ENCODE assay signal across 34 mouse cellular contexts in the genomic region with DNA sequence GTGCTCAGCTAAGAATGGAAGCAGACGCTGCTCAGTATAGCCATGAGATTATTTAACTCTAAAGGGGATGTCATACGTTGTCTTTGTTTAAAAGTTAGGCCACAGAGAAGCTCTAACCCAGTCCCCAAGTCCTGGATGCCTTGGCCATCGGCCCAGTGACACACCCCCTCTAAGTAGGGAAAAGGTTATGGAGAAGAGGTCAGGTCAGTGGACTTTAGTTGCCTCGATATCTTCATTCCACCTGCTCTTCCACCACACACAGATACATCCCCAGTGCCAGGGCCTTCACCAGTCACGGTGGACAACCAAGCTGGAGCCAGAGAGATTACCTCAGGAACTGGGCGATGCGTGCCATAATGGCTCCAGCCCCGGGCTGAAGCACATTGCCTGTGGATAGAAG. TPM values are rescaled to one million over a fixed set of nuclear protein-coding genes. Genes with fewer than 3 reads are reported as not detected.
DNase-seq lines count a peak whose midpoint lies in the region; ATAC-seq lines count a peak whose summit lies in the region.
"Had no signal": no experiment of that assay in that cellular context is flagged by ENCODE, and none has a peak within 500 bp of the region (broad histone marks: within the 10 kb centered on the region; RNA-seq: fewer than 3 reads in every experiment).

No protein-coding gene starts in this region.

- peaks cover 19% of the 10 kb centered on the region for H3K27me3 ChIP-seq in heart, embryonic 11.5 days (ENCODE audit: control insufficient read depth, insufficient read depth, low read length)
- H3K27me3 ChIP-seq in liver, embryonic 16.5 days (ENCODE audit: control insufficient read depth, insufficient read depth, low read depth, low read length), result peaks cover 10% of the 10 kb centered on the region
- H3K27me3 ChIP-seq in liver, embryonic 12.5 days (replicated peaks), result peaks cover 44% of the 10 kb centered on the region

- WGBS in heart, embryonic 11.5 days (ENCODE audit: insufficient replicate concordance), result 80% methylated on average over 8 of the region's 8 CpGs
- 50% methylated on average over 8 of the region's 8 CpGs for WGBS in liver, embryonic 16.5 days (ENCODE audit: insufficient replicate concordance)
- 61% methylated on average over 8 of the region's 8 CpGs for WGBS in liver, embryonic 12.5 days (ENCODE audit: insufficient replicate concordance)

- H3K4me1 ChIP-seq in heart, embryonic 11.5 days (ENCODE audit: control insufficient read depth, insufficient read depth, low read length), result no peaks in the 10 kb centered on the region
- no peaks in the 10 kb centered on the region; the same call in 1 of the 2 replicates for H3K4me1 ChIP-seq in liver, embryonic 16.5 days (ENCODE audit: control insufficient read depth, low read depth, low read length)
- peaks cover 5% of the 10 kb centered on the region; the same call in 1 of the 2 replicates for H3K4me1 ChIP-seq in liver, embryonic 12.5 days
- H3K4me1 ChIP-seq: hindbrain, embryonic 15.5 days; neural tube, embryonic 13.5 days had no signal

- no peaks in the 10 kb centered on the region for H3K36me3 ChIP-seq in heart, embryonic 11.5 days (ENCODE audit: control insufficient read depth, insufficient read depth, low read length)
- no peaks in the 10 kb centered on the region for H3K36me3 ChIP-seq in liver, embryonic 16.5 days (ENCODE audit: control insufficient read depth, insufficient read depth)
- no peaks in the 10 kb centered on the region for H3K36me3 ChIP-seq in liver, embryonic 12.5 days
- H3K36me3 ChIP-seq: embryonic facial prominence, embryonic 13.5 days; heart, embryonic 10.5 days; hindbrain, embryonic 15.5 days; limb, embryonic 10.5 days; liver, embryonic 13.5 days; midbrain, embryonic 15.5 days; neural tube, embryonic 13.5 days had no signal

- ATAC-seq in heart, embryonic 11.5 days (replicated peaks; ENCODE audit: insufficient number of reproducible peaks, low FRiP score, low TSS enrichment), result no peak
- no peak for ATAC-seq in liver, embryonic 16.5 days (ENCODE audit: low read depth)
- no peak for ATAC-seq in liver, embryonic 12.5 days

- no peak overlapping the region for H3K9ac ChIP-seq in heart, embryonic 11.5 days (ENCODE audit: low read depth, low read length)
- H3K9ac ChIP-seq in liver, embryonic 16.5 days (ENCODE audit: low read depth, low read length), result no peak overlapping the region
- no peak overlapping the region for H3K9ac ChIP-seq in liver, embryonic 12.5 days
- H3K9ac ChIP-seq: hindbrain, embryonic 15.5 days; liver, embryonic 13.5 days; midbrain, embryonic 15.5 days; neural tube, embryonic 13.5 days had no signal

- H3K9me3 ChIP-seq in heart, embryonic 11.5 days (replicated peaks; ENCODE audit: control insufficient read depth, low read length), result no peaks in the 10 kb centered on the region
- no peaks in the 10 kb centered on the region for H3K9me3 ChIP-seq in liver, embryonic 16.5 days (replicated peaks; ENCODE audit: control insufficient read depth, low read length)
- no peaks in the 10 kb centered on the region for H3K9me3 ChIP-seq in liver, embryonic 12.5 days (replicated peaks)
- H3K9me3 ChIP-seq: embryonic facial prominence, embryonic 13.5 days; heart, embryonic 10.5 days; hindbrain, embryonic 15.5 days; limb, embryonic 10.5 days; liver, embryonic 13.5 days; midbrain, embryonic 15.5 days; neural tube, embryonic 13.5 days had no signal

- peak; percentile 8 to 21 for DNase-seq in heart, adult 18-20 months
- DNase-seq in kidney, postnatal 14 days, result peak; percentile 72
- DNase-seq in embryo, embryonic 9.5 days (ENCODE audit: extremely low spot score), result no peak
- no peak for DNase-seq in embryo, embryonic 10 days (ENCODE audit: low spot score)
- DNase-seq: cerebellum, adult 11-12 months; liver, embryonic 13.5 days; retina, postnatal 1 day; right cerebral cortex, postnatal 25 days; spleen, adult 18-20 months had no signal

- no peak overlapping the region for H3K4me2 ChIP-seq in heart, embryonic 11.5 days
- peak overlapping the region; percentile 50; the same call in 1 of the 2 replicates for H3K4me2 ChIP-seq in liver, embryonic 16.5 days (ENCODE audit: low read depth, low read length)
- H3K4me2 ChIP-seq in liver, embryonic 12.5 days, result no peak overlapping the region
- H3K4me2 ChIP-seq: liver, embryonic 13.5 days had no signal

- no peak overlapping the region for H3K27ac ChIP-seq in heart, embryonic 11.5 days (ENCODE audit: low read depth, low read length)
- H3K27ac ChIP-seq in liver, embryonic 16.5 days (ENCODE audit: low read length), result no peak overlapping the region
- H3K27ac ChIP-seq in liver, embryonic 12.5 days, result no peak overlapping the region
- H3K27ac ChIP-seq: embryonic facial prominence, embryonic 13.5 days; gastrocnemius, adult 2 months; heart, embryonic 10.5 days; hindbrain, embryonic 15.5 days; limb, embryonic 10.5 days; liver, embryonic 13.5 days; macrophage; midbrain, embryonic 15.5 days; neural tube, embryonic 13.5 days had no signal

- H3K4me3 ChIP-seq in heart, embryonic 11.5 days (ENCODE audit: low read depth, low read length), result no peak overlapping the region
- 0 out of 2 replicates have a peak overlapping the region, but pooled peaks have one; percentile 52 for H3K4me3 ChIP-seq in liver, embryonic 16.5 days (ENCODE audit: low read depth, low read length)
- no peak overlapping the region for H3K4me3 ChIP-seq in liver, embryonic 12.5 days
- H3K4me3 ChIP-seq: gastrocnemius, adult 2 months; limb, embryonic 10.5 days; liver, embryonic 13.5 days had no signal

RNA-seq across cellular contexts. Expression of a gene that starts 1.5 kb away (rescaled TPM):
- 1 to 10 TPM; 1.7 to 4.3 TPM for total RNA-seq in heart, adult 18-20 months (2021)
- 0.50 TPM in 1 of 2 replicates, not detected in the other for polyA plus RNA-seq in heart, embryonic 11.5 days (2014; fragmentation: Nextera tagmentation; extraction: Ambion mirVana)
- polyA plus RNA-seq in liver, embryonic 16.5 days (2015; fragmentation: Nextera tagmentation; extraction: Ambion mirVana), result 24.8 and 27.6 TPM in 2 replicates
- polyA plus RNA-seq in liver, embryonic 12.5 days (2016; fragmentation: Nextera tagmentation; extraction: Ambion mirVana), result 0.55 and 0.85 TPM in 2 replicates
- total RNA-seq: hematopoietic stem cell, adult 5-6 weeks had no signal
- polyA plus RNA-seq: macrophage had no signal

RNA-seq across cellular contexts. Expression of a gene that starts 3.5 kb away (rescaled TPM):
- total RNA-seq in heart, adult 18-20 months (2021), result not detected
- not detected in 2 replicates for polyA plus RNA-seq in heart, embryonic 11.5 days (2014; fragmentation: Nextera tagmentation; extraction: Ambion mirVana)
- 0.04 TPM in 1 of 2 replicates, not detected in the other for polyA plus RNA-seq in liver, embryonic 16.5 days (2015; fragmentation: Nextera tagmentation; extraction: Ambion mirVana)
- not detected in 2 replicates for polyA plus RNA-seq in liver, embryonic 12.5 days (2016; fragmentation: Nextera tagmentation; extraction: Ambion mirVana)
- total RNA-seq: adrenal gland, postnatal 36 days; ES-E14; gastrocnemius, adult 2 months; hematopoietic stem cell, adult 5-6 weeks; layer of hippocampus, adult 18-20 months; layer of hippocampus, postnatal 25 days had no signal
- polyA plus RNA-seq: cortical plate, adult 2 months; embryonic facial prominence, embryonic 13.5 days; erythroblast, embryonic 14.5 days; forebrain, embryonic 14.5 days; frontal cortex, adult 2 months; heart, embryonic 10.5 days; heart, postnatal 0 days; hindbrain, embryonic 15.5 days; intestine, embryonic 14.5 days; limb, embryonic 10.5 days; liver, embryonic 13.5 days; lung, embryonic 16.5 days; macrophage; midbrain, embryonic 15.5 days; neural tube, embryonic 13.5 days; thymus, postnatal 0 days had no signal

RNA-seq across cellular contexts. Expression of a gene that starts 53.1 kb away (rescaled TPM):
- under 1 TPM in 1 of 2 experiments, not detected in 1; 0.64 TPM for total RNA-seq in heart, adult 18-20 months (2021)
- 0.31 and 0.56 TPM in 2 replicates for polyA plus RNA-seq in heart, embryonic 11.5 days (2014; fragmentation: Nextera tagmentation; extraction: Ambion mirVana)
- polyA plus RNA-seq in liver, embryonic 16.5 days (2015; fragmentation: Nextera tagmentation; extraction: Ambion mirVana), result 0.02 and 0.05 TPM in 2 replicates
- 0.12 TPM in 2 replicates for polyA plus RNA-seq in liver, embryonic 12.5 days (2016; fragmentation: Nextera tagmentation; extraction: Ambion mirVana)
- total RNA-seq: gastrocnemius, adult 2 months had no signal
- polyA plus RNA-seq: erythroblast, embryonic 14.5 days; liver, embryonic 13.5 days had no signal

RNA-seq across cellular contexts. Expression of a gene that starts 53.5 kb away (rescaled TPM):
- not detected for total RNA-seq in heart, adult 18-20 months (2021)
- polyA plus RNA-seq in heart, embryonic 11.5 days (2014; fragmentation: Nextera tagmentation; extraction: Ambion mirVana), result not detected in 2 replicates
- polyA plus RNA-seq in liver, embryonic 16.5 days (2015; fragmentation: Nextera tagmentation; extraction: Ambion mirVana), result 0.08 TPM in 1 of 2 replicates, not detected in the other
- not detected in 2 replicates for polyA plus RNA-seq in liver, embryonic 12.5 days (2016; fragmentation: Nextera tagmentation; extraction: Ambion mirVana)
- total RNA-seq: adrenal gland, postnatal 36 days; gastrocnemius, adult 2 months; hematopoietic stem cell, adult 5-6 weeks; layer of hippocampus, adult 18-20 months; layer of hippocampus, postnatal 25 days had no signal
- polyA plus RNA-seq: cortical plate, adult 2 months; embryonic facial prominence, embryonic 13.5 days; erythroblast, embryonic 14.5 days; forebrain, embryonic 14.5 days; frontal cortex, adult 2 months; gonadal fat pad, adult 2 months; heart, embryonic 10.5 days; heart, postnatal 0 days; hindbrain, embryonic 15.5 days; intestine, embryonic 14.5 days; limb, embryonic 10.5 days; liver, embryonic 13.5 days; lung, embryonic 16.5 days; macrophage; midbrain, embryonic 15.5 days; neural tube, embryonic 13.5 days; thymus, postnatal 0 days had no signal

Comparison
In these comparisons a context has a peak if more than half of its experiments do, and no peak if none do; other contexts are left out.
1. RNA of a gene that starts 1.5 kb away (polyA plus RNA-seq): 24.8 to 27.6 TPM in liver, embryonic 16.5 days; 0.55 to 0.85 TPM in liver, embryonic 12.5 days and 0.50 TPM in heart, embryonic 11.5 days; every median in the first group is over 10 times any median in the second.
2. DNase-seq: peak in heart, adult 18-20 months (2 of 2) and kidney, postnatal 14 days (single experiment); none in embryo, embryonic 9.5 days (single experiment) and embryo, embryonic 10 days (single experiment).